Mouse (Mus musculus) kidney, adult 2 months (tissue): ENCODE data around the gene Rasa2. TPM values are rescaled to one million over a fixed set of nuclear protein-coding genes. Genes with fewer than 3 reads are reported as not detected.

Experiments
- DNase-seq: peaks from one replicate; pipeline ENCODE4 v3.0.0; 2021
- H3K27ac ChIP-seq: fragments of 200-500 bp; 2 replicates; pipeline ENCODE4 v1.5.1; 2012; ENCODE audit warnings: low read depth, low read length, control low read depth, inconsistent platforms; ENCODE audit not compliant: insufficient read depth
- H3K27me3 ChIP-seq: fragments of 200-500 bp; replicated peaks from 2 replicates; pipeline ENCODE4 v1.6.1; 2012; ENCODE audit warnings: mild to moderate bottlenecking, moderate library complexity, low read length, inconsistent platforms; ENCODE audit not compliant: control insufficient read depth, insufficient read depth
- H3K36me3 ChIP-seq: fragments of 200-500 bp; 2 replicates; pipeline ENCODE4 v1.6.1; 2012; ENCODE audit warnings: mild to moderate bottlenecking, moderate library complexity, low read length, inconsistent platforms; ENCODE audit not compliant: control insufficient read depth, insufficient read depth
- H3K4me1 ChIP-seq: fragments of 200-500 bp; 2 replicates; pipeline ENCODE4 v1.6.1; 2011; ENCODE audit warnings: low read length; ENCODE audit not compliant: control insufficient read depth, insufficient read depth
- H3K4me3 ChIP-seq: fragments of 200-500 bp; 2 replicates; pipeline ENCODE4 v1.5.1; 2011; ENCODE audit warnings: mild to moderate bottlenecking, low read depth, low read length, control low read depth; ENCODE audit not compliant: insufficient read depth
- CTCF ChIP-seq: fragments of 200-500 bp; conservative IDR thresholded peaks from 2 replicates; pipeline ENCODE4 v1.5.1; 2011; ENCODE audit warnings: low read depth, mild to moderate bottlenecking, control low read depth, low read length, moderate library complexity, mixed read lengths; ENCODE audit not compliant: insufficient read depth, insufficient read length
- POLR2A ChIP-seq: fragments of 200-500 bp; IDR thresholded peaks from one replicate; pipeline ENCODE4 v1.6.1; 2011; ENCODE audit warnings: low read depth, low read length, control low read depth
- WGBS: fragments of 180-500 bp; shearing (Covaris S2); methylation state at CpG from one replicate; pipeline ENCODE4 v1.1.7; 2018; 5-methylcytosine and 5-hydroxymethylcytosine counted together
- polyA plus RNA-seq: library from polyadenylated mRNA; depleted of rRNA; stranded (reverse); fragments of >200 nt; gene quantifications from 2 replicates; pipeline ENCODE4 v1.2.3, GENCODE M21; 2012

The Rasa2 gene
- polyA plus RNA-seq, 1 experiment: 3.5 TPM

GRCm38 (mm10) chr9:96559148-96559547 lies 72.3 kb downstream of the Rasa2 start:
- Histone ChIP-seq H3K27me3 (no peaks in the 10 kb centered on the region), H3K4me3 (no peak overlapping the region), H3K27ac (no peak overlapping the region), H3K36me3 (peaks cover 2% of the 10 kb centered on the region), H3K4me1 (no peaks in the 10 kb centered on the region)
- TF ChIP-seq CTCF: no peak
- TF ChIP-seq POLR2A: no peak
- 92% methylated on average over 6 of the region's 6 CpGs for WGBS
- DNase-seq: no peak

DNA sequence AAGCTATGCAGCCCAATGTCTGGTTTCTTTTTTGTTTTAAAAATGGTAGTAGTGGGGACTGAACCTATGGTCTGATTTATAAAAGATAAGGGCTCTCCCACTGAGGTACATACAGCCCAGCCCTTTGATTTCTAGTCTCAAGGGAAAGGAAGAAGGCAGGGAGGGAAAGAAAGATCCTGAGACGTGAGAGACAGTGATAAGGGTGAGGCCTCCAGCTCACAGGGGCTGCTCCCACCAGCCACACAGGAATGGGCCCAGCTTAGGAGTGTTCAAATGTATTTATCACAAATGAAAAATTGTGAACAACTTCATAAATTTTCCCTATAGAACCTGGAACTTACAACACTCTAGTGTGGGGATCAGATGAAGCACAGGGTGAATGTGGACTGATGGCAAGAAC lies 72.8 kb downstream of the Rasa2 start:
- H3K27ac ChIP-seq: no peak overlapping the region
- H3K36me3 ChIP-seq: peaks cover 2% of the 10 kb centered on the region
- H3K4me1 ChIP-seq: no peaks in the 10 kb centered on the region
- H3K27me3 ChIP-seq: no peaks in the 10 kb centered on the region
- no peak for DNase-seq
- H3K4me3 ChIP-seq: no peak overlapping the region
- no peak for TF ChIP-seq POLR2A
- no peak for TF ChIP-seq CTCF
- WGBS: 81% methylated on average over 1 of the region's 1 CpGs

- TF ChIP-seq POLR2A (no peak), CTCF (peak; percentile 38; the same call in 1 of the 2 replicates)
- no peak for DNase-seq
- Histone ChIP-seq H3K36me3 (no peaks in the 10 kb centered on the region; the same call in none of the 2 replicates), H3K4me3 (no peak overlapping the region), H3K27me3 (no peaks in the 10 kb centered on the region), H3K27ac (no peak overlapping the region), H3K4me1 (no peaks in the 10 kb centered on the region)
- 68% methylated on average over 1 of the region's 1 CpGs for WGBS
Measured at GRCm38 (mm10) chr9:96554095-96554494, 77.3 kb downstream of the Rasa2 start.

GRCm38 (mm10) chr9:96545410-96545809 lies 86.0 kb downstream of the Rasa2 start:
- H3K27ac ChIP-seq: no peak overlapping the region
- DNase-seq: no peak
- WGBS: 88% methylated on average over 13 of the region's 13 CpGs
- H3K27me3 ChIP-seq: no peaks in the 10 kb centered on the region
- H3K4me1 ChIP-seq: no peaks in the 10 kb centered on the region
- H3K4me3 ChIP-seq: no peak overlapping the region
- no peak for TF ChIP-seq CTCF
- no peak for TF ChIP-seq POLR2A
- H3K36me3 ChIP-seq: no peaks in the 10 kb centered on the region

DNA sequence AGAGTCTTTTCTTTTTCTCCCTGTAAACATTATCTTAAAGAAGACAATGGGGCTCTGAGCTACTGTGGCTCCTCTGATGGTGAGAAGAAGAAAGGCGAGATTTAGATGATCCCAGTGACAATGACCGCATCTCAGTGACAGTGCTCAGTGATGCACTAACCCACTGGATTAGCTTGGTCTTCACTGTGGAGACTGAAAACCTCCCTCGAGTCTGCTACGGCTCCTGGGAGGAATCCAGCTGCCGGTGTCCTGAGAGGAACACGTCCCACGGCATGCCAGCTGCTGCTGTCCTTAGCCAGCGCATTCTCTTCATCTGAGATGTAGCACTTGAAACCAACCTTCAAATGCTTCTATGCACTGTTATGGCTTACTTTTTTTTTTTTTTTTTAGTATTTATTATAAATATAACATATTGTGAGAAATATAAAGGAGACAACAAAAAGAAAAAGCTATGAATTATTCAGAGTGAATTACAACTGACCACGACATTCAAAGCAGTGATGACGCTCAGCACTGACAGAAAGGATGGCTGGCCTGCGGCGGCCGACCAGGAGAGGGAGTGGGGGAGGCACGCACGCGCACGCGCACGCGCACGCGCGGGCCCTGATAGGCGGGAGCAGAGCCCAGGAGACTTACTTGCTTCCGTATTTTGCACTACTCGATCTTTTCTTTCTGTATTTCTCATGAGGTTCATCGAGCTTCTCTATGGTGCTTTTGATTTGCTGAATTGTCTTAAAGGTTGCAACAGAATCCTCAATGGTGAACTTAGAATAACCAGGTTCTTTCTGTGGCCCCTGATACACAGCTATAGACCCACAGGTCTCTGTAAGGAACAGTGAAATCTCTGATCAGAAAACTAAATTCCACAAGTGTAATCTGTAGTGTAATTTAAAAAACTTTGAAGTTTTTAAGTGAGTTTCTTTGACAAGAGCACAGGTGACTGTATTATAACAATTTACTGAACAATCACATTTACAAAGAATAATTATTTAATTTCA lies 87.5 kb downstream of the Rasa2 start:
- no peak overlapping the region for H3K4me3 ChIP-seq
- H3K36me3 ChIP-seq: no peaks in the 10 kb centered on the region
- TF ChIP-seq POLR2A: no peak
- 0 out of 2 replicates have a peak, but pooled peaks have one; percentile 26 for TF ChIP-seq CTCF
- DNase-seq: peak; percentile 40
- no peaks in the 10 kb centered on the region for H3K4me1 ChIP-seq
- no peaks in the 10 kb centered on the region for H3K27me3 ChIP-seq
- WGBS: 42% methylated on average over 27 of the region's 27 CpGs
- no peak overlapping the region for H3K27ac ChIP-seq

DNA sequence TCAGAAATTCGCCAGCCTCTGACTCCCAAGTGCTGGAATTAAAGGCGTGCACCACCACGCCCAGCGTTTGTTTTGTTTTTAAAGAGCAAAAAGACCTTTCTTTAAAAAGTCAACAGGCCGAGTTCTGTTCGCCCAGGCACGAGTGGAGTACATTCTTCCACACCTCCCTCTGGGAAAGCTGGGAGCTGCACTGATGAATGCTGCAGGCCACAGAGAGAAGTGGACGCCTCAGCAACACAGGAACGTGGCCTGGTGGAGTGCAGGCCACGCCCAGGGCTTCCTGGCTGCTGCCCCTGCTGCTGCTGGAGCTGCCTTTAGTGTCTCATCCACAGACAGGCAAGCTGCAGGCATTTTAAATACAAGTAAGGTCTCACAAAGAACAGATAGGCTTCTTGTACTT lies 92.5 kb downstream of the Rasa2 start:
- TF ChIP-seq POLR2A (no peak), CTCF (no peak)
- H3K27ac ChIP-seq: no peak overlapping the region
- H3K4me1 ChIP-seq: peaks cover 4% of the 10 kb centered on the region; the same call in 1 of the 2 replicates
- 58% methylated on average over 10 of the region's 10 CpGs for WGBS
- no peak for DNase-seq
- H3K36me3 ChIP-seq: no peaks in the 10 kb centered on the region
- no peaks in the 10 kb centered on the region for H3K27me3 ChIP-seq
- H3K4me3 ChIP-seq: no peak overlapping the region

- Histone ChIP-seq H3K36me3 (no peaks in the 10 kb centered on the region), H3K4me1 (peaks cover 4% of the 10 kb centered on the region; the same call in 1 of the 2 replicates), H3K27me3 (no peaks in the 10 kb centered on the region), H3K4me3 (no peak overlapping the region), H3K27ac (no peak overlapping the region)
- no peak for DNase-seq
- TF ChIP-seq POLR2A (no peak), CTCF (no peak)
- WGBS: 82% methylated on average over 6 of the region's 6 CpGs
Measured at GRCm38 (mm10) chr9:96537615-96537919, 93.8 kb downstream of the Rasa2 start.
